Mouse (Mus musculus): ENCODE results near the gene Med22.

Med22 gene

DNA sequence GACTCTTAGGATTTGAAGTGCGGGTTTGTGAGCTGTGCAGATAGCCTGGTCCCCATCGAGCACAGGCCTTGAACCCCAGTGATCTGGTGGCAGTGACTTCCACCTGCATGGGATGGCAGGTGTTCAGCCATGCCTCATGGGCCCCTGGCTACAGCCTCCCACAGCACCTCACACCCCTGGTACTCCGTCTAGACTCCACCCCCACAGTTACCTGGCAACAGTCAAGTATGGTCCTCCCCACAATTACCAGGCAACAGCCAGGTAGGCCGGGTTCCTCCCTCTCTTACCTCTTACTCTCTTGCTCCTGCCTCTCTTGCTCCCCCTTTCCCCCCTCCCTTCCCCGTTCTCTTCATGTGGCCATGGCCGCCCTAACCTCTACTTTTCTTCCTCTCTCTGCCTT lies 39.8 kb downstream of the Med22 start:
- no peak for DNase-seq (ENCODE audit: low read depth)

DNA sequence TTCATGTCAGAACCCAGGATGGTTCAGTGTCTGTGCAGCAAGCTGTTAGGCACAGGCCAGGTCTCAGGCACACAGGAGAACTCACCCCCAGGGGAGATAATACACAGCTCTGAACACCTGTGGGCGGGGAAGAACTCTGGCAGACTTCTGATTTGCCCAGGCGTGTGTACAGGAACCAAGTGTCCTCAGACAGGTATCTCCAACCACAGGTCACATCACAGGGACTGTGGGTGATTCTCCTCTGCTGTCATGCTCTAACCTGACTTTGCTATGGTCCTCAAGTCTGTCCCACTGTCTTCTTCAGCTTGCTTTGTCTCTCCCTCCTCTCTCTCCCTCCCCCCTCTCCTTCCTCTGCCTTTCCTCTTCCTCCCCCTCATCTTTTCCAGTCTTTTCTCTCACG lies 45.6 kb downstream of the Med22 start, which contains the start of gene Abo:
Abo (minus strand) TSS at position 101 of the 400 bp plus-strand sequence.
- DNase-seq (ENCODE audit: low read depth), result no peak

DNA sequence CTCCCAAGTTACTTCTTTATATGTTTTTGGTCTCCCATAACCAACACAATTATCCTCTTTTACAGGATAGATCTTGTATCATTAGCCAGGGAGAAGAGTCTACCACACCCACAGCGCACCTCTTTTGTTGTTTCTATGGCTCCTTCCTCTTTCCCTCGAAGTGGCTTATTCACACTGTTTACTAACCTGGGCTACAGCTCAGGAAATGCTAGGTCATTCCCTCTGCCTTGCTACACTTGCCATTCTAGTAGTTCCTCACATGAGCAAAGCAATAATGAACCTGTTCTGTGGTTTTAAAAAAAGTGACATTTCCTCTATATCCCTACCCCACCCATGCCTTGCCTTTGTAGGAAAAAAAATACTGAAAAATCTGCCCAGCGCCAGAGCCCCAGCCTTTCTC lies 47.6 kb downstream of the Med22 start:
- DNase-seq (ENCODE audit: low read depth), result peak; percentile 6
